Mouse (Mus musculus) A20 (cell line): ENCODE measurements around the gene Nat8f4.
"Not testable (repeated sequence)": the region's sequence is repeated elsewhere in the genome, so short reads cannot be mapped to it uniquely, and the experiment has no call there.

Source experiments
- DNase-seq: peaks from one replicate; pipeline ENCODE4 v3.0.0-alpha.2; 2011; ENCODE audit warnings: low read depth, low spot score

Nat8f4 gene

GRCm38 (mm10) chr6:85904642-85905061, at the start of gene Nat8f4:
Nat8f4 (minus strand) TSS chr6:85904884.
- peak; percentile 76 for DNase-seq

- DNase-seq: no peak
Measured at GRCm38 (mm10) chr6:85948549-85948948, 43.9 kb upstream of the Nat8f4 start.

DNA sequence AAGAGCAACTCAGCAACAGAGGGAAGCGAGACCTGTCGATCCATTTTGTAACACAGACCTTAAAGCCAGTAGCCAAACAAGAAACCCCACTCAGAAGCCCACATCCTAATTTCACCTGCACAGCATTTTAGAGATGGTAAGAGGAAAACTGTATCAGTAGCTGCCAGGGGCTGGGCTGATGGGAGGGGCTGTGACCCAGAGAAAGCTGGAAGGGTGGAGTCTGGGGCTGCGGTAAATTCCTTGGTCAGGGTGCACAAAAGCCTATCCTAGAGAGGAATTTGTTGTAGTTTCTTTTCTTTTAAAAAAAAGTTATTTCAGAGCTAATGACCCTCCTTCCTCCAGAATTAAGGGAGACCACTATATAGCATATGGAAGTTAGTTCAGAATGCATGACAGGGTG, 37.8 kb upstream of the Nat8f4 start:
- no peak for DNase-seq

DNA sequence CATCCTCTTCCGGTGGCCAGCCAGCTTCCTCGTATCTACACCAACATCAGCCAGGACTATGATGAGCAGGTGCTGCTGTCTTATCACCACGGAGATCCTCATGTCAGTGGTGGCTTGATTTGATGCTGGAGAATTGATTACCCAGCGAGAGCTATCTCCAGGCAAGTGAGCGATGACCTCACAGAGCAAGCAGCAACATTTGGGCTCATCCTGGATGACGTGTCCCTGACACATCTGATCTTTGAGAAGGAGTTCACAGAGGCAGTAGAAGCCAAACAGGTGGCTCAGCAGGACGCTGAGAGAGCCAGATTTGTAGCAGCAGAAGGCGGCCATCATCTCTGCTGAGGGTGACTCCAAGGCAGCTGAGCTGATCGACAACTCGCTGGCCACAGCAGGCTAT, 34.0 kb upstream of the Nat8f4 start:
- no peak for DNase-seq

GRCm38 (mm10) chr6:85936508-85937465, 32.1 kb upstream of the Nat8f4 start:
- peak; percentile 85 for DNase-seq

DNA sequence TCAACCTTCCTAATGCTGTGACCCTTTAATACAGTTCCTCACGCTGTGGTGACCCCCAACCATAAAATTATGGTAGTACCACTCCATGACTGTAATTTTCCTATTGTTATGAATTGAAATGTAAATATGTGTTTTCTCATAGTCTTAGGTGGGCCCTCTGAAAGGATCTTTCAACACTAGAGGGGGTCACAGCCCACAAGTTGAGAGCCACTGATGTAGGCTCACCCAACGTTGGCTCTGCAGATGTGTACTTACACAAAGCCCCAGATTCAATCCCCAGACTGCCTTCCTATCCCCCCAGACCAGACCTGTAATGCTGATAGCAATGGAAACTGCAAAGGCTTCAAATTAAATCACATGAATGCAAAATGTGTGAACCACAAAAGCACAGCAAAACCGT, 31.0 kb upstream of the Nat8f4 start:
- DNase-seq: peak; percentile 63

DNA sequence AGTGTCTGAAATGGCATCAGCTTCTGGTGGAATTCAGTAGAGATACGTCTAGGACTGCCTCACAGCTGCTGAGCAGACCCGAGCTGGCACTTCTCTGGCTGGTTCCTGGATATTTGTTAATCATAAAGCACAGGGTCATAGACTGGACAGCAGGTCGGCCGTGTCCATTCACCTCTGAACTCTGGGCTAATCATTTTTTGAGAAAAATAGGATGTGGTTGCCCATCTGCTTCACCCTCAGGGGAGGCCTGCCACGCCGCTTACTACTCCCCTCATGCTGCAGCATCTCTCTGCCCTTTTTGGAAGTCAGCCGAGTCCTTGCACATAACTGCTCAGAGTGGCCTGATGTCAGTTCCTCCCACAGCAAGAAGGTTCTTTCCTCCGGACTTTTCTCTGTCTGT, 29.4 kb upstream of the Nat8f4 start:
- DNase-seq: no peak

GRCm38 (mm10) chr6:85929312-85929711, 24.6 kb upstream of the Nat8f4 start:
- DNase-seq: no peak

GRCm38 (mm10) chr6:85927476-85928464, 23.1 kb upstream of the Nat8f4 start:
- DNase-seq: no peak

GRCm38 (mm10) chr6:85926709-85927108, 22.0 kb upstream of the Nat8f4 start:
- no peak for DNase-seq

DNA sequence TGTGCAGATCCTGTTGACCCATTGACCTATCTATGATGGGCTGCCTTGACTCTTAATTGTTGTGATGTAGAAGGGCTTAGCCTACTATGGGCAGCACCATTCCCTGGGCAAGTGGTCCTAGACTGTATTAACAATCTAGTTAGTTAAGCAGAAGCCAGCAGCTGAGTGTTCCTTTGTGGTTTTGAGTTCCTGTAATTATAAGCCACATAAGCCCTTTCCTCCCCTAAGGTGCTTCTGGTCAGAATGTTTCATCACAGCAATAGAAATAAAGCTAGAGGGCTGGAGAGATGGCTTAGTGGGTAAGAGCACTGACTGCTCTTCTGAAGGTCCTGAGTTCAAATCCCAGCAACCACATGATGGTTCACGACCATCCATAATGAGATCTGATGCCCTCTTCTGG, 19.0 kb upstream of the Nat8f4 start:
- DNase-seq: no peak

GRCm38 (mm10) chr6:85919401-85919800, 14.7 kb upstream of the Nat8f4 start:
- no peak for DNase-seq

- not testable (repeated sequence) for DNase-seq
Measured at GRCm38 (mm10) chr6:85918341-85918740, 13.7 kb upstream of the Nat8f4 start.

- DNase-seq: no peak
Measured at GRCm38 (mm10) chr6:85916596-85916995, 11.9 kb upstream of the Nat8f4 start.

DNA sequence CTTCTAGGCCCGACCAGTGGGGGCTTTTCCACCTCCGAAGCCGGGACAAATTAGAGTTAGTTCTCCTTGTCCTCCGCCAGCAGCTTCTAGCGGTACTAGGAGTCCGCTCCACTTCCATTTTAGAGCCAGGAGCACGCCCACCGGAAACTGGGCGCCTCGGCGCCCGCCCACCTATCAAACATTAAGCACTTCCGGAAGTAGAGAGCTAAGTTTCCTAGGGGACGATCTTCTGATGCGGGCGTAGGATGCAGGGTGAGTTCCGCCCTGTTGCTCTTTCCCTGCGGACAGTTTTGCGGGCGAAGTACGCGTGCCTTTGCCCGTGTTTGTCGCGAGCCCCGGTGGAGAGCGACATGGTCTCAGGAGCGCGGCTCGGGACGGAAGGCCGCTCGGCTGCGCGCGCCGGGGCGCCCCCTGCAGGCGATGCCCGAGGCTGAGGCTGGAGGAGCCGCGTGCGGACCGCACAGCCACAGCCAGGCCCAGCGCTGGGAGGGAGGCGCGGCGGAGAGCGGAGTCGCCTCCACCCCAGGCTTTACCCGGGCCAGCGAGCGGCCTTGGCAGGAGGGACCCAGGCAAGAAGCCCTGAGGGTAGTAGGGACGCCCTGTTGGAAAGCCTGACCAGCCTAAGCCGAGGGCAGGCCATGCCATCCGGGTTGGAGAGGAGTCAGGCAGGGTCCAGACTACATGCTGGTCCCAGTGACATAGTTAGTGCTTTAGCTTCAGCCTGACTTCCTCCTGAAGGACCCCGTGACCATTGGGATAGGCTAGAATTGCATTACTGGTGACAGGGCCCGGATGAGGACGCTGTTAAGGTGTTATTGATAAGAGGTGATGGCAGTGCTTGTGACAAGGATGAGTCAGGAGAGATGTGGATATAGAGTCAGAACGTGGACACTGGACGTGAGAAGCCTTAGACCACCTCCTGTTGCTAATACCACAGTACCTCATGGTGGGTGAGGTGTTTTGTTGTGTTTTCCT, 11.1 kb upstream of the Nat8f4 start, which contains the start of gene Nat8f1:
Gene Nat8f1, minus strand, starts transcription at position 149 of the 975 bp plus-strand sequence.
- peak; percentile 95 for DNase-seq

DNA sequence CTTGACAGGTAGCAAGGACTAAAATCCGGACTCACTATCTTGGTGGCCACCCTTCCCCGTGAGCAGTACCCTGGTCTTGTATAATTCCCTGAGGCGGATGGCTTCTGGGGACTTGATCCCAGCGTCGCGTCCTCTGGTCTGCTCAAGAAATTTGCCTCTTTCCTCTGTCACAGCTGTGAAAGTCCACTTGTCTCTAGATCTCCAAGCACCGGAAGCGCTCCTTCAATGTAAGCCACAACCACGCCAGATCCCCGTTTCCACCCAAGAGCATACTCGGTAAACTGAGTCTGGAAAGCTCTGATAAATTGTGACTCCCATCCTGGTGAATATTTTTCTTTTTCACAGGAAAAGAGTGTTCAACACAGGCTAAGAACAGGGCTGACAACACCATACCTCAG, 10.5 kb upstream of the Nat8f4 start:
- no peak for DNase-seq

DNA sequence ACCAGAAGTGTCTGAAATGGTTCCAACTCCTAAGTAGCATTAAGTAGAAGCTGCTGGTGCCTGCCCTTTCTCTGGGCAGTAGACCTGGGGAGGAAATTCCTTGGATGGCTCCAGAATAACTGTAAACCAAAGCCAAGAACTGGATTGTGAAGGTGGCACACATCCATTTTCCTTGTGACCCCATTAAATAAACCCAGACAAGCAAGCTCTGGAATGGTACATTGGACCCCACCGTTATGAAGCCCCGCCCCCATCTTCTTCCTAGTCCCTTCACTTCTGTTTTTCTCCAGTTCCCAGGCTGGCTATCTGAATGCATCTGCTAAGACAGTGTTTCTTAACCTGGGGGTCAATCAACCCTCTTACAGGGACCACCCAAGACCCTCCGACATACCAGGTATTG, 6.9 kb upstream of the Nat8f4 start, which contains the start of gene Tprkb:
Gene Tprkb, plus strand, starts transcription at position 279 of the 400 bp plus-strand sequence.
- DNase-seq: no peak

DNA sequence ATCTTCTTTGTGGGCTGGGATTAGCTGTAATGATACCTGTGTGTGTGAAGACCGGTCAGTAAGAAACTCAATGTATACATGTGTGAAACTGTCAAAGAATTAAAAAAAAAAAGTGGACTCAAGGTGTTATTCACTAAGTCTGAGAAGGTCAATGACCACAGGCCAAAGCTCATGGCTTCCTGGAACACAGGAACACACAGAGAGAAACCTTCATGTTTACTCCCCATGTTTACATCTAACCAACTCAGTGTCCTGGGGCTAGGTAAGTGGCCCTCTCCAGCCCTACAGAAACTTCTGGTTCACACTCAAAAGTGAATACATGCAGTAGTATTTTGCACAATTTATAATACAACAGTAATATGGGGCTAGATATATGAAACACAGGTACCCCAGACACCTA, 5.0 kb upstream of the Nat8f4 start:
- DNase-seq: no peak

- DNase-seq: no peak
Measured at GRCm38 (mm10) chr6:85908341-85908740, 3.7 kb upstream of the Nat8f4 start.

GRCm38 (mm10) chr6:85906911-85907351, 2.2 kb upstream of the Nat8f4 start:
- not testable (repeated sequence) for DNase-seq

- DNase-seq: no peak
Measured at GRCm38 (mm10) chr6:85902303-85902702, 2.4 kb downstream of the Nat8f4 start.
